Mouse (Mus musculus): ENCODE measurements at regions not wholly inside any gene's neighbourhood (a gene's known extent, or its start where the extent isn't known, plus 50 kb on each side); places are given as distances from the start of the nearest gene placed in this dataset.

DNA sequence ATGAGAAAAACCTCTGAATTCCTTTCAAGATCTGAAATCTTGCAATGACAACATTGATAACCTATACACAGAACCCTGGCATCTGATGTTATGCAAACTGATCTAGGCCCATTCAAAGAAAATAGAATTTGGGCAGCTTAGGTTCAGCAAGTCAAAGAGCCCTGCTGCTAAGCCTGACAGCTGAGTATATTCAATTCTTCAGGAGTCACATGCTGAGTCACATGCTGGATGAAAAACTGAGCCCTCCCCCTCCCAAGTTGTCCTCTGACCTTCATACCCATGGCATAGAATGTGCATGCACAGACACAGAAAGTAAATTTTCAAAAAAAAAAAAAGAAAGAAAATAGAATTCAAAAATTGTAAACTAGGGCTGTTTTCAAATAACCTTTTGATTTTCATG, 355.6 kb upstream of the Cited2 start:
- intact Hi-C loops (cut with DNase I) = no loop called here
- no peak for DNase-seq (ENCODE audit: low spot score in 2 of 2)

DNA sequence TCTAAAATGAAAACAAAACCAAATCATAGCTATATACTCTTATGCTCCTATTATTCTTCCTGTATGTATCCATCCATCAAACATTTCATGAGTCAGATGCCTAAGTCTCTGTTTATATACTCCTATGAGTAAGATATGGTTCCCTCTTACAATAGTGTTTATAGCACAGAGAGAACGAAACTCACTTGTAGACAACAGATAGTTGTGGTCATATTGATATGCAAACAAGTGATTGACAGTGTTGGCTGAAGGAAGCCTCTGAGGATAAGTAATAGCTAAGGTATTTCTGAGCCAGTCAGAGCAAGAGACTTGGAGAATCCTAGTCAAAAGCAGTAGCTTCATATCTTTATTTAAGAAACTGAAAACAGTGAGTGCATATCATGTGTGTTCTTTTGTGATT, 354.4 kb upstream of the Cited2 start:
- intact Hi-C loops (cut with DNase I) = no loop called here

DNA sequence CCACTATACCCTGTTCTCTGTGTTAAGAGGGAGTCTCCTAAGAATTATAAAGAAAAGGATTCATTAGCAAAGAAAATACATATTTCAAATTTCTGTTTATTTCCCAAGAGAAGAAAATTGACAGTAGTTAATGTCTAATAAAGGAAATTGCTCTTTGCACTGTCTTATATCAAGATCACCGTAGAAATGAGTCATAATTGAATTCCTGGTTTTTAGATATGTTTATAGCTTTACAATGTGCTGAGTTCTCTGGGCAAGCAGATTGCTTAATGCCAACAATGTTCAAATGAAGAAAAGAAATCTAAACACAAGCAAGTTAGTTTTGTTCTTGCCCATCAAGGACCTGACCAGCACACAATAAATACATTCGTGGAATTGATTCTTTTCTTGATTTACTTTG, 350.1 kb upstream of the Cited2 start:
- intact Hi-C loops (cut with DNase I) = no loop called here
- DNase-seq (ENCODE audit: low spot score in 2 of 2) = no peak

More for the DNA sequence above, 354.4 kb upstream of the Cited2 start:
- no peak for DNase-seq (ENCODE audit: low spot score in 2 of 2)

DNA sequence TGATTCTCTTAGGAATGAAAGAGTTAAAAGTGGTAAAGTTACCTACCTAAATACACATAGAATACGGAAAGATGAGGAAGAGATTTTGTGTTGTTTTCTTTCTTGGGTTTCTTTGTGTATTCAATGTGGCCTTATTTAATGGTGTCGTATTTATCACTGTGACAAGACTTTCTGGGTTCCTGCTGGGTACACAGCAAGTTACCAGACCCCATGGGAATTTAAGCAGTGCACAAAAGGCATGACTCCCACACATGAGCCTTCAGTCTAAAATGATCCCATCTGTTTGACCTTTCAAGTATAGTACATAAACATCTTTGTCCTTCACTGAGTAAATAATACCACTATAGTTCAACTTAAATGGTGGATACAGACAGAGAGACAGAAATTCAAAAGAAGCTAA, 349.0 kb upstream of the Cited2 start:
- intact Hi-C loops (cut with DNase I) = no loop called here
- no peak for DNase-seq (ENCODE audit: low spot score in 2 of 2)

DNA sequence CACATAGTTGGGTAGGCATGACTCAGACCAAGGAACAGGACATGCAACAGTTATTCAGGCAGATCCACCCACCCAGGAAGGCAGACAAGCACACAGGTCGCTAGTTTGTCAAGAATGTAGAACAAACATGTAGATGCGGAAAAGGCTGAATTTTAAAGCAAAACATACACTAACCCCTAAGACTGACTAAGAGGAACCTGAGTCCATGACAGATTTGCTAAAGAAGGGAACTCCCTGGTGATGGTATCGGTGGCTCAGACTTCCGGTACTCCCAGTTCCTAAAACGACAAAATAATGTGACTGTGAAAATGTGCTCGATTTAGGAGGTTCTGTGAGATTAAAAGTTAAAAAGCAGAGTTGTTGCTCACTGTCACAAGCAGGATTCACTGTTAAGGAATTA, 340.0 kb upstream of the Cited2 start:
- intact Hi-C loops (cut with DNase I) = no loop called here
- no peak for DNase-seq (ENCODE audit: low spot score in 2 of 2)

DNA sequence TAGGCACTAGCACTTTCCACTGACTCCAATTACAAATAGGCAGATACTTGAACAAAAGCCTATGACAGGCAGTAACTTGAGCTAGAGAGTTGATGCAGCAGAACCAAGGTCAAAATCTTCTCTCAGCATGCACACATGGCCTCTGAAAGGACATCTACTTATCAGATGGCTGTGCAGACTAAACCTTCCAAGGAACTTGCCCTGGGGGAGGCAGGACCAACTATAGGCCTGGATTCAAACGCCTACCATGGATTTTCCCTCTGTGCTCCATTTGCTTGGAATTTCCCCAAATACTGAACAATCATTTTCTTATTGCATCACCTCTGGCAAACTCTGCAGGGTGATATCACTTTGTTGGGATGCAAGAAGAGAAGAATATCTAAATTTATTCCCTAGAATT, 337.8 kb upstream of the Cited2 start:
- intact Hi-C loops (cut with DNase I) = no loop called here
- no peak for DNase-seq (ENCODE audit: low spot score in 2 of 2)

DNA sequence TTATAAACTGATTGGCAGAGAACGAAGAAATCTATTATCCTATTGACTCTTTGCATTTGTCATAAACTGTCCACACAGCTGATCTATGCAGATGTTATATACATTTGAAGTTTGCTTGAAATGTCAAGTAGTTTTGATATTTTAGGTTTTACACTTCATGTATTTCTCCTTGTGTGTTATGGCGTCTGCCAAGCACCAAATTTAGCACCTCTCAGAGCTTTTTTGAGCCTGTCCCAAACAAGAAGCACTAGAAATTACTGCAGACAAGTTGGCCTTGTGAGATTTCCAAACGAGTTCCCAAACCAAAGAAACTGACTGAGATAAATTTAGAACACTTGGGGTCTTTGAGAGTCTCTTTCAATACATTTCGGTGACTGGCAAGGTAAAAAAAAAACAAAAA, 335.7 kb upstream of the Cited2 start:
- DNase-seq (ENCODE audit: low spot score in 2 of 2) = no peak
- intact Hi-C loops (cut with DNase I) = no loop called here

DNA sequence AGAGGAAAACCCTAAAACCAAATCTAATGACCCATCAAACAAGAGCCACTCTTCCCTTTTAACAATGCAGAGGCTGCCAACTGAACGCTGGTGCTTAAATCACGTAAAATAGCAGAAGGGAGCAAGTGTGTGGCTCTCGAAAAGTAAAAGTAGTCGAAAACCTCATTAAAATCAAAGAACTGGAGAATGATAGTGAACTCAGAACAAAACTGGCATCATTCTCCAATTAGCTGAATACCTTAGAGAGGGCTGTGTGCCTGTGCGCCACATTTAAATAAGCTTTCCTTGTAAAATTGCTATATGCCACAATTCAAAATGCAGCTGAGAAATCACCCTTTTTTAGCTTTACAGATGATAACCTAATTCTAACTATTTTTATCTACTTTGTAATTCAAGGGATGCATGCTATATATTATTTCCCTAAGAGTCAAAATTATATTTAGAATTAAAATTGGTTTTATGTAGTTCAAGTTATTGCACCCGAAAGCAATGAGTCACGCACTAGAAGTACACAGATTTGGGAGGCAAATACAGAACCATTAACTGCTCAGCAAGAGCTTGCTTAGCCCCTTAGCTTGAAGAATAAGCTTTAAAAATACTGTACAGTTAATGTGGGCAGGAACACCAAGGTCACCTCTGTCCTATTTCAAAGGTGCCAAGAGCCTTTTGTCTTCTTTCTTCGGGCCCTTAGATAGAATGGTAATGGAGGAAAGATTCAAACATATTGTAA, 327.4 kb upstream of the Cited2 start:
- intact Hi-C loops (cut with DNase I) = loop anchor here (10.0 kb wide), 1 partner anchor 329 kb away; the partner anchor contains the start of gene Cited2
- DNase-seq (ENCODE audit: low spot score in 2 of 2) = no peak

DNA sequence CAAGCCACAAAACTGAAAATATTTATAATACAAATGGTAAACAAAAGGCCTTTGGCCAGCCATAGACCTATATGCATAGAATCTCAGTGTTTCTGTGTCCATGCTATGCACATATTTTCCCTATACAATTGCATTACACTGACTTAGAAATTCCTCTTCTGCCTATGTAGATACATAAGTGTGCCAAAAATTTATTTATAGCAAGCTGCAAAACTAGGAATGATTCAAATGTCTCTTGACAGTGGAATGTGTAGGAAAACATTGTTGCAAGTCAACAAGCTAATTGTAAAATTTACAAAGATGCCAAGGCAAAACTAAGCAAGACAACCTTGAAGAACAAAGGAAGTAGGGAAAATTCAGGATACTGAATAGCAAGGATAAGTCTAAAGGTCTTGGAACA, 319.1 kb upstream of the Cited2 start:
- DNase-seq (ENCODE audit: low spot score in 2 of 2) = no peak
- intact Hi-C loops (cut with DNase I) = no loop called here

DNA sequence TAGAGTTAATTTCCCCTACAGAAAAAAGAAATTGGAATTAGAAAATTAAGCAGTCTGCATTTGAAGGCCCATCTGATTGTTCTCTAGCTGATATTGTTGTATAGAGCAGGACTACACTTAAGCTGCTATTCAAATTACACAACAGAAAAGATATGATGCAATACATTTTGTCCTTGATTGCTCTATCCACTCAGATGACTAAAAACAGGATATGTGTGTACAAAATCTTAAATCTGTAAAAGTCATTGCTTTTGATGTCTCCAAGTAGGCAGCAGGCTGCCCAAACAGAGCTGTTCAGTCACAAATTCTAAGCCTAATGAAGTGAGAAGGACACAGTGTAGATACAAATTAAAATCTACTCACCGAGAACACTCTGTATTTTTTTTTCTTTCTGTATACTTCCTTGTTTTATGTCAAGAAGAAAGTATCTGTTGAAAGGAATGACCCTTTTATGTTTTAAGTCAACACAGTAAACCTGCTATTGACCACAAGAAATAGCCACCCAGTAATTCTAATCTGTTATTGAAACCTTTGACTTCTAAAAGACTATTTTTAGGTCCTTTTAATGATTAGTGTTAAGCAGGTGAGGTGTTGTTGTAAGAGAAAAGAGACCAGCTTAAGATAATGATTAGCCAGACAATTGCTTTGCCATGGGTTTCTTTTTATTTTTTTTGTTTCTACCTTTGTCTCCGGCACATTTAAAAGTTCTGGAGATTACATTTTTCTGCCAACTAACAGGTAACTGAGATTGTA, 315.0 kb upstream of the Cited2 start:
- intact Hi-C loops (cut with DNase I) = no loop called here
- no peak for DNase-seq (ENCODE audit: low spot score in 2 of 2)

DNA sequence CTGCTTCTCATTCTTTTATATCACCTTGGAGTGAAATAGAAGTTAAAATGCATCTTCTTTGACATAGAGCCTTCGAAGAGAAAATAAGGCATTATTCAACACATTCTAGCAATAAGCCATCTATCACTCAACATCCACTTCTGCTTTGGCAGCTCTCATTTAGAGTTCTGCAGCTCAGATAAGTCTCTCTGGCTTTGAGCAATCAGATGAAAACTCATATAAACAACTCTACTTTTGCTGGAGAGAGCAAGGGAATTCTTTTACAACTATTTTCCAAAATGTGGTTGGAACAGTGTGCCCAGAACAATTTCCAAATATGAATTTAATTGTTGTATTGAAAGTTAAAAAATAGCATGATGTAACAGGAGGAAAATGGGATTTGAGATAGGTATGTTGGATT, 314.2 kb upstream of the Cited2 start:
- intact Hi-C loops (cut with DNase I) = no loop called here
- no peak for DNase-seq (ENCODE audit: low spot score in 2 of 2)

DNA sequence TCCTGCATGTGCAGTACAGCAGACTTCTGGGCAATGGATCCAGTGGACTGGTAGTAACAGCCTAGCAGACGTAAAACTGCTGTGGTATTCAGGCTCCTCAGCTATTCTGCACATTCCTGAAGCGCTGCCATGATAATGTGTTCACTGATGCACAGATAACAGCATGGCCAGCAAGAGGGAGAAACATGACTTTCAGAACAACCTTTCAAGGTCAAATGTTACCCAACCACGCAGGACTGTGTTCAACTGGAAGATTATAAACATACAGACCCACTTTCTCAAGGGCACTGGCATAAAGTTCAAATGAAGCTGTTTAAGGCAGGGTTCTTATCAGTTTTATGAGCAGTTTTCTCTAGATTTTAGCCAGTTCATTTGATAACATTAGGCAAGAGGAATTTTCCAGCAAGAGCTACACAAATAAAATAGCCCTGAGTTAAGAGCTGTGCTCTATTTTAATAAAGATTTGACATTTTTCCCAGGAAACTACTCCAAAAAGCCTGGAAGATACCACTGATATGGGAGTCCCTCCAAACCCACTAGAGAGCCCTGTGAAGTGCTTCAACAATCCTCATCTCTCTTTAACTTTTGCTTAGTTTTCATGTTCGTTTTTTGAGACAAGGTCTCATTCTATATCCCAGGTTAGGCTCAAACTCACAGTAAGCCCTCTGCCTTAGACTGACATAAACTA, 311.6 kb upstream of the Cited2 start:
- intact Hi-C loops (cut with DNase I) = no loop called here
- DNase-seq (ENCODE audit: low spot score in 2 of 2) = no peak

DNA sequence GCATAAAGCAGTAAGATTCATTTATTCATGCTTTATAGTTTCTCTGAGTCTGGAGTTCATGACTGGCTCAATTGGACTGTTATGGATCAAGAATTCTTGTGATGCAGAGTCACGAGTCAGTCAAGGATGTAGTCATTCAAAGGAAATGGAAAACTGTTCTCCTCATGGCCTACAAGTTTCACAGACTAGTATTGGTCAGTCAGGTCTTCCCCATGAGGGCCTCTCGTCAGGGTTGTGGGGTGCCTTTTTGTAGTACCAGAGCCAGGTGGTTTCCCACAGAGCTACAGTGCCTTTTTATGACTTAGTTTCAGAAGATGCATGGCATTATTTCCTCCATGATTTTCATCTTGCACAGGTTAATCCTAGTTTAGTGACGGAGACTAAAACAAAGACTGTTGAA, 307.9 kb upstream of the Cited2 start:
- DNase-seq (ENCODE audit: low spot score in 2 of 2) = no peak
- intact Hi-C loops (cut with DNase I) = no loop called here

DNA sequence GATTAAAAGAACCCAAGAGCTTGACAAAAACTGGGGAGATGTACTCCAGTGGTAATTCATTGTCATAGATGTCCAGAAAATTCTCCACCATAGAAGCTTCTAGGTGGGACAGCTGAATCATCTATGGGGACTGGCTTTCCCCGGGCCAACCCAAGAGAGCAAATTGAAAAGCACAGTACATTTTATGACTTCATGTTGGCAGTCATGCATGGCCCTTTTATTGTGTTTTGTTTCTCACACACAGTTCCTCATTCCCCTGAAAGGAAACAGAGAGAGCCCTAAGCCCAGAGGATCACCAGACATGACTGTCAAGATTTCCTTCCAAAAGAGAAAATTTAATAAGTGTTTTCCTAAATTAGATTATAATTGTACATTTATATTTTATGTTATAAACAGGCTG, 306.9 kb upstream of the Cited2 start:
- intact Hi-C loops (cut with DNase I) = no loop called here
- DNase-seq (ENCODE audit: low spot score in 2 of 2) = no peak

DNA sequence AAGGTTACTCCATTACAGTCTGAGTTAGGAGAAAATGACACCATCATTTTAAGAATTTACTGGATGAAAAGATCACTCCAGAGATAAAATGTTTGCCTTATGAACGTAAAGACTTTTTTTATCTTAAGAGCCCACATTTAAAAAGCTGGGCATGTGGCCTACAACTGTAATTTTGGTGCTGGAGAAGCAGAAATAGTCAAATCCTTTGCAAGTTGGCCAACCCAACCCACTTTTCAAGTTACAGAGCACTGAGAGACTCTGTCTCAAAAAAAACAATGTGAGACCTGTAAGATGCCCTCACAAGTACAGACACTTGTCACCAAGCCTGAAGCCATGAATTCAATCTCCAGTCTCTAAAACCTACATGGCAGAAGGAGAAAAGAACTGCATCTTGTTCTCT, 305.6 kb upstream of the Cited2 start:
- intact Hi-C loops (cut with DNase I) = no loop called here
- DNase-seq (ENCODE audit: low spot score in 2 of 2) = no peak

DNA sequence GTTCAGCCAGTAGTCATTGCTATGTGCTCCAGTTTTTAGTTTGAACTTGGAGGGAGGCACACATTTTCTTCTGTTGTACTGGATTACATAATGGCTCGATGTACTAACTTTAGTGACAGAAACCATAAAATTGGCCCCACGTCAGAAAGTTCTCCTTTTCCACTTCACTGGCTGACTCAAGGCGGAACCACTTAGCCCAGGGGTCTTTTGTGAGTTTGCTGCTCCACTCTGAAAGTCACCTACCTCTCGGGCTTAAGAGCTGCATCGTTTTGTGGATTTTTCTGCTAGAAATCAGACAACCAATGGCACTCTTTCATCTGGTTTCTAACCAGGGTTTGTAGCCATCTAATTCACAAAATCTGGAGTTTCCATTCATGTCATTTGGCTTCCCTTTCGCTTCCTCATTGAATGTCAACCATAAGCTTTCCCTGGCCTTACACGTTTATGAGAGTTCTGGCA, 304.8 kb upstream of the Cited2 start:
- DNase-seq (ENCODE audit: low spot score in 2 of 2) = peak in 1 of 2 experiments; percentile 19
- intact Hi-C loops (cut with DNase I) = no loop called here

DNA sequence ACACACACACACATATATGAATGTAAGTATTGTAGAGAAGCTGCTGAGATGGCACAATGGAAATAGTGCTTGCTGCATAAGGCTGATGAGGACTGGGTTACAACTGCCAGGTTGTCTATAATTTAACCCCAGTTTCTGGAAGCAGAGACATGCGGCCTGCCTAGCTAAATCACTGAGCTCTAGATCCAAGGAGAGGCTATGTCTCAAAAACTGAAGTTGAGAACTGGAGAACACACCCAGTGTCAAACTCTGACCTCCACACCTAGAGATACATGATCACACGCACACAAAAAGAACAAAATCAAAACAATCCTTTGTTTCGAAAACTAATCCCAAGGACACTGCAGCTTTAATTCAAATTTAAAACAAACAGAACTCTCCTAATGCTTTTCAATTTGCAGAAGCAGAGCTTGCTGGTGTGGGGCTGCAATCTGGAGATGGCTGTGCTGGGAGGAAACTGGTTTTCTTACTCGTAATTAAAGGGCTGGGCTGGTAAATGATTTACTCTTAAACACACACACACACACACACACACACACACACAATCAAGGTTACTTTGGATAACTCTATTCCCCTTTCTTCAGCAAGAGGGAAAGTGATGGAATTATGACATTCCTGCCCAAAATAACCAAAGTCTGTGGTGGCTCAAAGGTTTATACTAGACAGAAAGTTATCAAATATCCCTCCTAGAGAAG, 299.3 kb upstream of the Cited2 start:
- intact Hi-C loops (cut with DNase I) = no loop called here
- DNase-seq (ENCODE audit: low spot score in 2 of 2) = no peak

DNA sequence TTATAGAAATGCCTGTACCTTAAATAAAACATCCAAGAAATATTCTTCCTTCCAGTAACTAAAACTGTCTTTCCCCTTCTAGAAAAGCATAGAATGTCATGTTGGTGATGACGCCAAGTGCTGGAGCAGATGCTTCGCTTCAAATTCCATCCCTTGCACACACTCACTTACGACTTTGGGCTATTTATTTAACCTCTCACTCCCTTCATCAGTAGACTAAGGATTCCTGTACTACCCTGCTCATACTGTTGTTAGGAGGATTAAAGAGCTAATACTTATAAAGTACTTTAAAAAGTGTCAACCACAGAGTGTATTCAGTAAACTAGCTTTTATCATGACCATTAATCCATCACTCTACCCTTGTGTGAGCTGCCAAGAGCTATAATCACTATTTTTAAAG, 296.8 kb upstream of the Cited2 start:
- DNase-seq (ENCODE audit: low spot score in 2 of 2) = no peak
- intact Hi-C loops (cut with DNase I) = no loop called here

DNA sequence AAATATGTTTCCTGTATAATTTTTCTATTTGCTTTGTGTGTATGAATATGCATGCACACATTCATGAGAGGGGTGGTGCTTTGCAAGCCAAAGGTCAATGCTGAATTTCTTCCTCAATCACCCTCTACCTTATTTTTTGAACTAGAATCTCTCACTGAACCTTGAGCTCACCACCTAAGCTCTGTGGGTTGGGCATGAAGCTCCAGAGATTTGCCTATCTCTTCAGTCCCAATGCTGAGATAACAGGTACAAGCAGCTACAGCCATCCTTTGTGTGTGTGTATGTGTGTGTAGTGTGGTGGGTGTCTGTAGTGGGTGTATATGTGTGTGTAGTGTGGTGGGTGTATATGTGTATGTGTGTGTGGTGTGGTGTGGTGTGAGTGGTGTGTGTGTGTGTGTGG, 295.7 kb upstream of the Cited2 start:
- DNase-seq (ENCODE audit: low spot score in 2 of 2) = no peak
- intact Hi-C loops (cut with DNase I) = no loop called here

DNA sequence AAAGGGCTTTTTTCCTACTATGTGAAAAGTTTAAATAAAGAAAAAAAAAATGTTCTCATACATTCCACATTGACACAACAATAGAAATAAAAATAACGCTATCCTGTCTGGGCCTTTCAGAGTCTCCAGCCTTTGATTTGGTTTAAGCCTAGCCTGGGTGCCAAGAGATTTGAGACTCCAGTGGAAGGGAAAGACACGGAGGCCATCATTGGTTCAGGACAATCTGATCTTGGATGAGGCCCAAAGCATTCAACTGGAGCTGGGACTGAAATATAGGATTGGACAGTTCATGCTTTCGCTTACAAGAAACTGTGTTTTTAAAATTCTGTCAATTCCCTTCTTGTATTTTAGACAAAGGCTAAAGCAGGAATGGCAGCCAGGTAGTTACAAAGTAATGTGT, 294.7 kb upstream of the Cited2 start:
- intact Hi-C loops (cut with DNase I) = no loop called here
- DNase-seq (ENCODE audit: low spot score in 2 of 2) = no peak
